Mouse (Mus musculus) gastrocnemius, postnatal 25 days (tissue): Measurements from ENCODE around the gene Ccdc181. TPM values are rescaled to one million over a fixed set of nuclear protein-coding genes. Genes with fewer than 3 reads are reported as not detected.

Experiments used
- DNase-seq: peaks from one replicate; pipeline ENCODE4 v3.0.0; 2022
- total RNA-seq, 2 experiments: library from RNA; stranded (reverse); gene quantifications; 1 replicate in 1 of 2; 2 replicates in 1 of 2; pipeline ENCODE4 v1.2.3; 2021

Ccdc181 gene
- total RNA-seq, 2 experiments from 2014 or later: 6.3 to 8.2 TPM

GRCm38 (mm10) chr1:164284007-164284406 is 8.6 kb downstream of the Ccdc181 start:
- no peak for DNase-seq

DNA sequence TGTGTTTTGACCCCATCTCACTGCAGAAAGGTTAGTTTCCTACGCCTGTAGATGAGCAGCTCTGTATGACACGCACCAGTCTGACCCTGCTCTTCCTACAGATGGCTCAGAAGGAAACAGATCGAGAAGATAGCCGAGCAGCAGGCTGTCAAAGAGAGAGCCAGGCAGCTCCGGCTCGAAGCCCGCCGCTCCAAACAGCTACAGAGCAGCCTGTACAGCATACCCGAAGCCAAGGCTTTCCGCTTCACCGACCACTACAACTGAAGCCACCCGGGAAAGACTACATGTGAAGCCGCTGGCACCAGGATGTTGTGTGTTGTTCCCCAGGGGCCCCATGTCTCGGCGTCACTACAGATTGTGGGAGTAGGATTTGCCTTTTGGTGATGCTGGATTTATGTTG is 12.0 kb downstream of the Ccdc181 start:
- DNase-seq: no peak

- DNase-seq: no peak
Observed at GRCm38 (mm10) chr1:164292040-164292439, 16.7 kb downstream of the Ccdc181 start.

DNA sequence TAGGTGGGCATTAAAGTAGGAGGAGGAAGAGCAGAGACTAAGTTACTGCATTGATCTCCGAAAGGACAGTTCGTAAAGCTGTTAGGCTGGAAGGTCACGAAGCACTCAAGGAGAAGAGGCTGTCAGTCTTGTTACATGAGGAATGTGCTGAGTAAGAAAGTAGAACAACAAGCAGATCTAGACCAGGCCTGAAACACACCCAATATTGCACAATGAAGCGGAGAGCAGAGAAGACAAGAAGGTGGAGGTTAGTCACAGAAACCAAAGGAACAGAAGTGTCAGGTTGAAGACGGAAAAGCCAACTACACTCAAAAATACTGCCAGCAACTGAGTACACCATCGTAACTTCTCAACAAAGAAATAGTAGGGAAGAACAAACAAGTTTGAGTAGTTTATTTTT is 18.7 kb downstream of the Ccdc181 start:
- no peak for DNase-seq

DNA sequence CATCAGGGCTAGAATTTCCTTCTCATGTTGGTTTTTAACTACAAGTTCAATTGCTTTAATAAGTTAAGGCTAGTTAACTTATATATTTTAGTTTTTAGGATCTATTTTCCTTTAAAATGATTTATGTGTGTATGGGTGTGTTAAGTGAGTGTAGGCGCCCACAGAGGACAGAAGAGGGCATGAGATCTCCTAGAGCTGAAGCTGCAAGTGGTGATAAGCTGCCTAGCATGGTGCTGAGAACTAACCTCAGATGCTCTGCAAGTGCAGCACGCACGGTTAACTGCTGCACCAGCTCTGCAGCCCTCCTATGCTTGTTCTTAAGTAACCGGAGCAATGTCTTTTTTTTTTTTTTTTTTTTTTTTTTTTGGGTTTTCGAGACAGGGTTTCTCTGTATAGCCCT is 21.1 kb downstream of the Ccdc181 start:
- no peak for DNase-seq

- DNase-seq: no peak
Observed at GRCm38 (mm10) chr1:164301949-164302348, 26.6 kb downstream of the Ccdc181 start.

GRCm38 (mm10) chr1:164303821-164304220 is 28.4 kb downstream of the Ccdc181 start, which contains the start of gene Nme7:
TSS of gene Nme7 (plus strand) at chr1:164304121.
- no peak for DNase-seq

DNA sequence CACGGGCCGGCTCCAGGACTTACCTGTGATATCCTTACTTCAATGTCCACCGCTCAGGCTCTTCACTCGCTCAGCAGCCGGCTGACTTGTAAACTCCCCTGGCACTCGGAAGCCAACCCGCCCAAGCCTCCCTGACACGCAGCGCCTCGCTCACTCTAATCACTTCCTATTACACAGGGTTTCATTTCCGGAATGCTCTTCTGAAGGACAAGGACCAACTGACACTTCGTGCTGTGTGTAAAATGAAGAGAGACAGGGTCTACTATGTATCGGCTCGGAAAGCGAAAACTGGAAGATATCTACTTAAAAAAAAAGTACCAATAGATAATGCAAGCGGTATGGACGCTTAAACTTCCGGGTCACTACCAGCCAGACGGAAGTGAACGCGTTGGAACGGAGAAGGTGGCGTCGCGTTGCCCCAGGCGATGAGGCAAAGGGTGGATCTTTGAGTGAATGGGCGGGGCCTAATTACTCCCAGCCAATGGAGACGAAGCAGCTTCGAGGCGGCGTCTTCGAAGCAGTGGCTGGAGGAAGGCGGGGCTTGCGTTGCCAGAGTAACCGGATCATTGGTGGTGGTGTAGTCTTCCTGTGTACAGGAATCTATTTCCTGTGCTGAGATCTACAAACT is 31.9 kb downstream of the Ccdc181 start, which contains the start of gene Blzf1:
Blzf1 (minus strand) TSS at position 366 of the 628 bp plus-strand sequence.
- DNase-seq: peak; percentile 94

GRCm38 (mm10) chr1:164307922-164308321 is 32.5 kb downstream of the Ccdc181 start:
- no peak for DNase-seq

DNA sequence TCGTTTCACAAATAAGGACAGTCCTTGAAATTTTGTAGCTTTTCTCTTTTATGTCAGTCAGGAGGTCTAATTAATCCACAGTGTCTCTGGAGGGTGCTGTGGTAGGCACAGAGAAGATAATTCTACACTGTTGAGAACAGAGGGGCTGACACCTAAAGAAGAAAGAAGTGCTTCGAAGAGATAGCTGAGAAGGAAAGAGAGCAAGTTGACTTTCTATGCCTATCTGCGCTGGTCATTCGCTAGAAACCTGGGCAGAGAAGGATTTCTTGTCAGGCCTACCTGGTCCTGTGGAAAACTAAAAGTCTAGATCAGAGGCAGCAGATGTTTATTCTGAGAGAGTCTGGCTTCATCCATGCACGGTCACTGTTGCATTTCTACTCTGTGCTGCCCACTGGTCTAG is 38.7 kb downstream of the Ccdc181 start:
- no peak for DNase-seq

DNA sequence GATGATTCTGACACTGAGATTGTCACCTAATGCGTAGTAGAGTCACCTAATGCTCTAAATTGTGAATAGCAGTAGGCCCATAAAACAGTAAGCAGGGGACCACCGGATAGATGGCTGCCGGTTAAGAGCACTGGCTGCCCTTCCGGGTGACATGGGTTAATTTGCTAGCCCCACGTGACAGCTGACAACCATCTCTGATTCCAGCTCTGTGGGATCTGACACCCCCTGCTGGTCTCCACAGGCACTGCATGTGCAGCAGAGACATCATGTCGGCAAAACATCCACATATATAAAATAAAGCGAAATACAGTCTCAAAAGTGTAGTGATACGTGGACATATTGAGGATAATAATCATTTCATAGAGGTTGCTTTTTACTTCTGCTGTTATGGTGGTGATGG is 39.9 kb downstream of the Ccdc181 start:
- no peak for DNase-seq

DNA sequence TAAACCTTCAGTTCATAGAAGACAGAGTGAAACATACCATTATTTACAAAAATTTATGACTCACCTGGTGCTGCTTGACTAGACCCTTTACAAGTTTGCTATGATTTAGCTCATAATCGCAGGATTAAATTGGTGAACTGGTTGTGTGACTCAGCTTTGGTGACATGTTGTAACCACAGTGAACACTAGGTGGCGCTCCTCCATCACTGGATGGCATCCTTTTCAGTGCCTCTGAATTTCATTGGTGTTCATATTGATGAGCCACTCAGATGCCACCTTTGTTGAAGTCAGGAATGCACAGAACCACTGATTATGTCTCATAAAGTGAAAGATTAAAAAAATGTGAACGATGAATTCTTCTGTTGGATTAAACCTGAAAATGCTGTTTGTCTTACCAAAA is 41.3 kb downstream of the Ccdc181 start:
- DNase-seq: no peak

- DNase-seq: no peak
Observed at GRCm38 (mm10) chr1:164317261-164317660, 41.9 kb downstream of the Ccdc181 start.

GRCm38 (mm10) chr1:164318474-164318873 is 43.1 kb downstream of the Ccdc181 start:
- no peak for DNase-seq

DNA sequence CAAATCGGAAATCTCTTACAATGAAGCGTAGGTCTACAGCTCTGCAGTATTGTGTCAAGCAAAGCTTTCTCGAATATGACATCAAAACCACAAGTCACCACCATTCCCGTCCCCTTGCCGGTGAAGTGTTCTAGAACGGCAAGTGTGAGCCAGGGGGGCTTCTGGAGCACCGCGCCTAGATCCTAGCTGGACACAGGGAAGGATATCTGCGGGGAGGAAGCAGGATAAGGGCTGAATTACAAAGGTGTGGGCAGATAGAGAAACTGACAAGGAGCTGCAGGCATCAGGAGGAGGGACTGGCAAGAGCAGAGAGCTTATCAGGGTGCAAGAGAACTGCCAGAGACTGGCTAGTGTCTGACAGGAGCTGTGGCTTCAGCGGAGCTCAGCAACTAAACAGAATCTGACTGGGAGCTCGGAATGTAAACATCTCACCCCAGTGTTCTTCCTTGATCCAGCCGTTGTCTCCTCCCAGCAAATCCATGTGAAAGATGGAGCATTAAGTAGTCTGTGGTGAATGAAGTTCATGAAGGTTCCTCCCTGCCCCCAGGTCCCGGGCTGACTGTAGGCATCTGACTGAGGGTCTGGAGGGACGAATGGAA is 44.3 kb downstream of the Ccdc181 start:
- no peak for DNase-seq

GRCm38 (mm10) chr1:164320731-164321130 is 45.3 kb downstream of the Ccdc181 start:
- DNase-seq: no peak

GRCm38 (mm10) chr1:164321408-164321807 is 46.0 kb downstream of the Ccdc181 start:
- no peak for DNase-seq

GRCm38 (mm10) chr1:164322987-164323650 is 47.7 kb downstream of the Ccdc181 start:
- no peak for DNase-seq

GRCm38 (mm10) chr1:164324221-164324620 is 48.8 kb downstream of the Ccdc181 start:
- no peak for DNase-seq

DNA sequence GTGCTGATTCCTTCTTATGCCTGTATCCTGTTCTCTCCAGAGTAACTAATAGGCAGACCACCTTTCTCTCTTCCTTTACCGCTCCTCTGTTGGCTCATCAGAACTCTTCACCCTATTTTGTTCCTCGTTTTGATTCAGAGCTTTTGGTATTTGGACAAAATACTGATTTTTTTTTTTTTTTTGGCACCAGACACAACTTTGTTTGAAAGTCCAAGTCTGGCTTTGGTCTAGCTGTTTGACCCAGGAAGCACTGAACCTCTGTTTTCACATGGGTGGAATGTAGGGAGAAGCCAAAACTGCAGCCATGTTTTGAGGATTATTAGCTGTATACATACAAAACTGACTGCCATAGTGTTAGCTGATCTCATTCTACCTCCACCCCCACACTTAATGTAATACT is 49.5 kb downstream of the Ccdc181 start:
- no peak for DNase-seq

DNA sequence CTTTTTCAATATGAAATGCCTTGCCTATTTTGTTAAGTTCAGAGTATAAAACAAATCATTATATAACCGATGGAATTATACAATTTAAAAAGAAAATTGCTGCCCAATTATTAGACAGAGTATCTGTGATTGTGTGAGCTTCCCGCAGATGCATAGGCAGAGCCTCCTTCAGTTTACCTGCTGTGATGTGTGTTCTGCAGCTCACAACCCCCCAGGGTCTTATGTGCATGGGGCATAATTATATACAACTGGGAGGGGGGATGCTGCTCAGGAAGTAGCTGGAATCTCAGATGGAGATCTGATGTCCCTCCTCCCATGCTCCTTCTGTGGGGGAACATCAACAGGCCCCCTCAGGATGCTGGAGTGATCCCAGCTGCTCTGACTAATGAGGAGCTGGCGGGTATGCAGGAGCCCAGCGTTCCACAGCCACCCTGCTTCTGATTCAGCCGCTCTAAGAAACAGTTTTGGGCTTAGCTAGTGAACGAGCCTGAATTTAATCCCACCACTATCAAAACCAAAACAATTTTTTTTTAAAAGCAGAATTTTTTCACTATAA is 51.3 kb downstream of the Ccdc181 start:
- no peak for DNase-seq

- no peak for DNase-seq
Observed at GRCm38 (mm10) chr1:164327764-164328163, 52.4 kb downstream of the Ccdc181 start.

GRCm38 (mm10) chr1:164332559-164332958 is 57.2 kb downstream of the Ccdc181 start:
- no peak for DNase-seq
